Mouse (Mus musculus): ENCODE measurements around the gene Gm21149.
"Not testable (repeated sequence)": the region's sequence is repeated elsewhere in the genome, so short reads cannot be mapped to it uniquely, and the experiment has no call there.

DNA sequence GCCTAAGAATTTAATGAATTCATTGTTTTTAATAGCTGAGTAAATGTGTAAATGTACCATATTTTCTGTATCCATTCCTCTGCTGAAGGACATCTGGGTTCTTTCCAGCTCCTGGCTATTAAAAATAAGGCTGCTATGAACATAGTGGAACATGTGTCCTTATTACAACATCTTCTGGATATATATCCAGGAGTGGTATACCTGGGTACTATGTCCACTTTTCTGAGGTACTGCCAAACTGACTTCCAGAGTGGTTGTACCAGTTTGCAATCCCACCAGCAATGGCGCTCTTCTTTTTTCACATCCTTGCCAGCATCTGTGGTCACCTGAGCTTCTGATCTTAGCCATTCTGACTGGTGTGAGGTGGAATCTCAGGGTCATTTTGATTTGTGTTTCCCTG lies 33.6 kb upstream of the Gm21149 start:
- not testable (repeated sequence) for TF ChIP-seq POLR2A (IDR thresholded peaks at IDR 0.05; ENCODE audit: borderline replicate concordance, low read depth, low read length); CTCF (IDR thresholded peaks at IDR 0.05; ENCODE audit: low read depth, low read length)
